Mouse (Mus musculus): ENCODE results near the gene Cyp4x1. TPM values are rescaled to one million over a fixed set of nuclear protein-coding genes. Genes with fewer than 3 reads are reported as not detected.
A peak's percentile ranks its signal among the peaks of the same experiment; 100 is the strongest.

Gene Cyp4x1
- total RNA-seq, 1 experiment from 2014 or later: not detected

- ATAC-seq (ENCODE audit: extremely low read depth, insufficient number of reproducible peaks, low FRiP score, poor library complexity, severe bottlenecking): no peak
Observed at GRCm38 (mm10) chr4:115060753-115061152, 73.3 kb downstream of the Cyp4x1 start.

DNA sequence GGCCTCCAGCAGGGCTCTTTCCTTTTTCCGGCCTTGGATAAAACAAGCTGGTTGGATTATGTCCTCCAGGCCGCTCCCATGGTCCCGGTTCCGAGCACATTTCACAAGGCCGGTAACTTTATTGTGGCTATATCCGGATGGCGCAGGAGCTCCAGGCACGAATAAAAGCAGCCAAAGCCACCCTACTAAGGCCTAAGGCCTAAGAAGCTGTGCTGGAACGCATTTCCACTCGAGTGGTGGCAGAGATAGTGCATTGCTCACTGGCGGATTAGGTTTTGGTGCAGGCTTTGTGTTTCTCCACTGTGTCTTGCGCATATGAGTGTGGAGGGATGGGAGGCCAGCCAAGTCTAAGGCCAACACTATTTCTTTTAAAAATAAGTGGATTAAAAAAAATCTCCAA, 74.2 kb downstream of the Cyp4x1 start:
- ATAC-seq (ENCODE audit: extremely low read depth, insufficient number of reproducible peaks, low FRiP score, poor library complexity, severe bottlenecking): no peak

DNA sequence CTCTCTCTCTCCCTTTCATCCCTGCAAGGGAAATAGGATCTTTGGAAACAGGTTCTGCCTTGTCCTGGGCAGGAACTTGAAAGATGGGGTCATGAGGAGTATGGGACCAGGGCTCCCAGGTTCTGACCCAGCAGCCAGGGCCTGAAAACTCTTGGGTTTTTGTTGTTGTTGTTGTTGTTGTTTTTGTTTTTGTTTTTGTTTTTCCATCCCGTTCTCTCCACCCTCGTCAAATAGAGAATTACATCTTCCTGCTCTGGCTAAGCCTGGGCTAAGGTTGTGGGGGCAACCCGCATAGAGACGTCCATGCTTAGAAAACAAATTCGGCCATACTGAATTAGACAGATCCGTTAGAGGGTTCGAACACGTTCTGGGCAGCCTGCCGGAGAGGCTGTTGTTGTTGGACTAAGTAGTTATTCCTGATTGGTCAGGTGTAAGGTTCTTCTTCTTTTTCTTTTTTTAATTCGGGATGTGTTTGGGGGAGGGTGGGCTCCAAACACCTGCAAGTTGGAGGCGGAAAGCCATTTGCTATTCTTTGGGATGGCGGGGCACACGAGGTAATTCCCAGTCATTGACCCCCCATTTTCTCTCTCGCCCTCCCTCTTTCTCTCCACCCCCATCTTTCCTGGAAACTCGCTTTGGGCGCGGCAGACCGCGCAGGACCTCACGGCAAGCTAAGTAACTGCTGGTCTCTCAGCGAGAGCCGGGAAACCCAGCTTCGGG, 75.0 kb downstream of the Cyp4x1 start:
- no peak for ATAC-seq (ENCODE audit: extremely low read depth, insufficient number of reproducible peaks, low FRiP score, poor library complexity, severe bottlenecking)

- ATAC-seq (ENCODE audit: extremely low read depth, insufficient number of reproducible peaks, low FRiP score, poor library complexity, severe bottlenecking): no peak
Observed at GRCm38 (mm10) chr4:115058317-115058761, 75.7 kb downstream of the Cyp4x1 start.

- ATAC-seq (ENCODE audit: extremely low read depth, insufficient number of reproducible peaks, low FRiP score, poor library complexity, severe bottlenecking): no peak
Observed at GRCm38 (mm10) chr4:115057674-115058316, 76.3 kb downstream of the Cyp4x1 start.

- ATAC-seq (ENCODE audit: extremely low read depth, insufficient number of reproducible peaks, low FRiP score, poor library complexity, severe bottlenecking): peak; percentile 71
Observed at GRCm38 (mm10) chr4:115056921-115057673, 77.0 kb downstream of the Cyp4x1 start.

- ATAC-seq (ENCODE audit: extremely low read depth, insufficient number of reproducible peaks, low FRiP score, poor library complexity, severe bottlenecking): peak; percentile 1; the same call in 1 of the 2 replicates
Observed at GRCm38 (mm10) chr4:115056371-115056920, 77.6 kb downstream of the Cyp4x1 start, which contains the start of gene Tal1. Gene Tal1 (plus strand): TSS chr4:115056426.

Other genes starting within 250 kb of the Cyp4x1 start
- gene Foxd2, start 225.4 kb downstream of the Cyp4x1 start, total RNA-seq (2017): 0.61 and 1.3 TPM in 2 replicates
- not detected in 2 replicates for gene Foxe3, start 208.3 kb downstream of the Cyp4x1 start, total RNA-seq (2017)
- 62.5 and 78.5 TPM in 2 replicates for gene Cmpk1, start 147.0 kb downstream of the Cyp4x1 start, total RNA-seq (2017)
- 0.74 TPM in 1 of 2 replicates, not detected in the other for gene Stil, start 134.1 kb downstream of the Cyp4x1 start, total RNA-seq (2017)
- gene Tal1, start 77.9 kb downstream of the Cyp4x1 start, total RNA-seq (2017): 1.5 and 1.6 TPM in 2 replicates
- gene Pdzk1ip1, start 45.6 kb downstream of the Cyp4x1 start, total RNA-seq (2017): 1.8 and 2.9 TPM in 2 replicates
- not detected in 2 replicates for gene Cyp4a29, start 107.8 kb upstream of the Cyp4x1 start, total RNA-seq (2017)
- gene Cyp4a12a, start 164.8 kb upstream of the Cyp4x1 start, total RNA-seq (2017): not detected in 2 replicates

All from neutrophil, adult 5-6 weeks (primary cell).